Mouse (Mus musculus) E14TG2a.4 (cell line): ENCODE measurements around the gene Adssl1.

Source experiments
- H3K27me3 ChIP-seq: 2 replicates; pipeline ENCODE4 v1.6.1; 2014; ENCODE audit warnings: low read length, control low read depth; ENCODE audit not compliant: insufficient read depth
- H3K36me3 ChIP-seq: 2 replicates; pipeline ENCODE4 v1.6.1; 2014; ENCODE audit warnings: low read length, control low read depth; ENCODE audit not compliant: insufficient read depth
- H3K4me1 ChIP-seq: replicated peaks from 2 replicates; pipeline ENCODE4 v1.6.1; 2014; ENCODE audit warnings: low read depth, low read length, control low read depth
- H3K4me3 ChIP-seq: replicated peaks from 2 replicates; pipeline ENCODE4 v1.5.1; 2014; ENCODE audit warnings: mild to moderate bottlenecking, low read length
- H3K9me3 ChIP-seq: 2 replicates; pipeline ENCODE4 v1.6.1; 2014; ENCODE audit warnings: low read length, control low read depth
- CTCF ChIP-seq: conservative IDR thresholded peaks from 2 replicates; pipeline ENCODE4 v1.5.1; 2014; ENCODE audit warnings: low read length
- NANOG ChIP-seq: IDR thresholded peaks from 2 replicates; pipeline ENCODE4 v1.6.1; 2014; ENCODE audit warnings: borderline replicate concordance, low read length, mixed read lengths
- POU5F1 ChIP-seq: IDR thresholded peaks from 2 replicates; pipeline ENCODE4 v1.6.1; 2014; ENCODE audit warnings: low read length, borderline replicate concordance

Adssl1 gene

GRCm38 (mm10) chr12:112679027-112679996 lies 59.5 kb downstream of the Adssl1 start:
- Histone ChIP-seq H3K36me3 (no peaks in the 10 kb centered on the region), H3K27me3 (peaks cover 89% of the 10 kb centered on the region), H3K9me3 (no peaks in the 10 kb centered on the region), H3K4me3 (peak overlapping the region; percentile 84), H3K4me1 (peaks cover 59% of the 10 kb centered on the region)
- TF ChIP-seq POU5F1 (no peak), NANOG (no peak), CTCF (no peak)

GRCm38 (mm10) chr12:112683351-112683750 lies 63.5 kb downstream of the Adssl1 start:
- TF ChIP-seq POU5F1, result no peak
- no peak for TF ChIP-seq NANOG
- TF ChIP-seq CTCF, result no peak
- Histone ChIP-seq H3K4me3 (no peak overlapping the region), H3K36me3 (no peaks in the 10 kb centered on the region), H3K27me3 (peaks cover 91% of the 10 kb centered on the region), H3K4me1 (peaks cover 31% of the 10 kb centered on the region), H3K9me3 (peaks cover 3% of the 10 kb centered on the region; the same call in 1 of the 2 replicates)

GRCm38 (mm10) chr12:112688458-112688857 lies 68.6 kb downstream of the Adssl1 start:
- no peak overlapping the region for H3K4me3 ChIP-seq
- H3K9me3 ChIP-seq, result peaks cover 3% of the 10 kb centered on the region; the same call in 1 of the 2 replicates
- peaks cover 22% of the 10 kb centered on the region for H3K4me1 ChIP-seq
- H3K27me3 ChIP-seq, result peaks cover 93% of the 10 kb centered on the region
- H3K36me3 ChIP-seq, result peaks cover 4% of the 10 kb centered on the region; the same call in 1 of the 2 replicates
- TF ChIP-seq NANOG, result no peak
- TF ChIP-seq POU5F1, result no peak
- no peak for TF ChIP-seq CTCF
